Mouse (Mus musculus) thymus, postnatal 36 days (tissue): ENCODE measurements around the gene Plgrkt.
"Not testable (repeated sequence)": the region's sequence is repeated elsewhere in the genome, so short reads cannot be mapped to it uniquely, and the experiment has no call there.

Experiments
- DNase-seq, 2 experiments: peaks; one replicate each; pipeline ENCODE4 v3.0.0; 2022; ENCODE audit warnings: mixed read lengths in 2 of 2

Gene Plgrkt

GRCm38 (mm10) chr19:29366969-29367622, at the start of gene Plgrkt, which contains the start of gene Cd274:
Gene Plgrkt (minus strand): TSS chr19:29367390.
Gene Cd274 (plus strand): TSS chr19:29367455.
- DNase-seq: peak; percentile 88 to 93

GRCm38 (mm10) chr19:29416393-29416902, 49.3 kb upstream of the Plgrkt start:
- no peak for DNase-seq

GRCm38 (mm10) chr19:29414917-29415316, 47.7 kb upstream of the Plgrkt start:
- DNase-seq: not testable (repeated sequence)

- DNase-seq: no peak
Observed at GRCm38 (mm10) chr19:29414513-29414912, 47.3 kb upstream of the Plgrkt start.

- no peak for DNase-seq
Observed at GRCm38 (mm10) chr19:29412476-29413420, 45.6 kb upstream of the Plgrkt start.

- DNase-seq: no peak
Observed at GRCm38 (mm10) chr19:29410619-29411018, 43.4 kb upstream of the Plgrkt start, which contains the start of gene Pdcd1lg2. Gene Pdcd1lg2 (plus strand): TSS chr19:29410919.

- no peak for DNase-seq
Observed at GRCm38 (mm10) chr19:29406042-29407017, 39.1 kb upstream of the Plgrkt start.

- no peak for DNase-seq
Observed at GRCm38 (mm10) chr19:29405388-29405787, 38.2 kb upstream of the Plgrkt start.

GRCm38 (mm10) chr19:29403251-29403650, 36.1 kb upstream of the Plgrkt start:
- no peak for DNase-seq

- DNase-seq: no peak
Observed at GRCm38 (mm10) chr19:29402621-29403020, 35.4 kb upstream of the Plgrkt start.

- no peak for DNase-seq
Observed at GRCm38 (mm10) chr19:29400466-29400865, 33.3 kb upstream of the Plgrkt start.

- no peak for DNase-seq
Observed at GRCm38 (mm10) chr19:29399786-29400185, 32.6 kb upstream of the Plgrkt start.

GRCm38 (mm10) chr19:29396353-29396752, 29.2 kb upstream of the Plgrkt start:
- no peak for DNase-seq

GRCm38 (mm10) chr19:29394721-29395120, 27.5 kb upstream of the Plgrkt start:
- no peak for DNase-seq

GRCm38 (mm10) chr19:29393333-29393732, 26.1 kb upstream of the Plgrkt start:
- DNase-seq: no peak

GRCm38 (mm10) chr19:29391279-29391678, 24.1 kb upstream of the Plgrkt start:
- no peak for DNase-seq

- no peak for DNase-seq
Observed at GRCm38 (mm10) chr19:29390483-29390882, 23.3 kb upstream of the Plgrkt start.

GRCm38 (mm10) chr19:29388818-29389217, 21.6 kb upstream of the Plgrkt start:
- DNase-seq: no peak

- no peak for DNase-seq
Observed at GRCm38 (mm10) chr19:29385822-29386221, 18.6 kb upstream of the Plgrkt start.

GRCm38 (mm10) chr19:29384994-29385393, 17.8 kb upstream of the Plgrkt start:
- DNase-seq: no peak

GRCm38 (mm10) chr19:29384412-29384811, 17.2 kb upstream of the Plgrkt start:
- no peak for DNase-seq

- DNase-seq: no peak
Observed at GRCm38 (mm10) chr19:29383368-29383767, 16.2 kb upstream of the Plgrkt start.
